Mouse (Mus musculus): ENCODE results near the gene Gatd1.

DNA sequence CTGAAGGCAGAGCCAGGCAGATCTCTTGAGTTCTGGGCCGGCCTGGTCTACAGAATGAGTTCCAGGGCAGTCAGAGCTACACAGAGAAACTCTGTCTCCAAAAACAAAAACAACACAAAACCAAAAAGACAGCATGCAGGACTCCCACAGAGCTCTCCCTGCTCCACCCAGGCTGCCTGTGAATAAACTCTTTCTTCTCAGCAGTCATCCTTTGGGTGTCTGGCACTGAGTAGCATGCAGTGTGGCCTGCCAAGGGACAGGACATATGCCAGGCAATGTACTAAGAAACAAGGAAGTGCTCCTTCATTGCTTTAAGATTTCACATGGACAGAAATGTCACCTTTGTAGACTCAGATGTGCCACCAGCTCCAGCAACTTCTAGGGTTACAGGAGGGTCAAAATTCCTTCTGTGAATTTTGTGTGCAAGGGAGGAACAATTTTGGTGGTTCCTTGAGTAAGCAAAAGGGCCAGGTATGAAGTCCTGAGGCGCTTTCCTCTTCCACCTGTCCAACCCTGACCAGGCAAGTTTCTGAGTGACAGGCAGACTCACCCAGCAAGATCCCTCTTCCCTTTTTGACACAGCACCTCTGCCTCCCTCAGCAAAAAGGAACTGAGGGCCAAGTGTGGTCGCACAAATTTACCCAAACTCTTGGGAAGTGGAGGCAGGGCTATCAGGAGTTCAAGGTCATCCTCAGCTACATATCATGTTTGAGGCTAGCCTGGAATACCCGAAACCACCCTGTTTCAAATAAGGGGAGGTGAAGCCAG lies 32.7 kb downstream of the Gatd1 start:
- TF ChIP-seq CHD2 (IDR thresholded peaks at IDR 0.05; ENCODE audit: low read depth, low read length) (no peak), HCFC1 (IDR thresholded peaks at IDR 0.05; ENCODE audit: borderline replicate concordance, insufficient read depth, low read length) (no peak)
